Mouse (Mus musculus) cortical plate, adult 2 months (tissue): ENCODE results near the gene Fam102a. TPM values are rescaled to one million over a fixed set of nuclear protein-coding genes. Genes with fewer than 3 reads are reported as not detected.

ENCODE experiments used
- H3K27ac ChIP-seq: fragments of 200-500 bp; 2 replicates; pipeline ENCODE4 v1.5.1; 2012; ENCODE audit warnings: low read length, control low read depth, inconsistent platforms; ENCODE audit not compliant: insufficient read depth
- H3K4me1 ChIP-seq: fragments of 200-500 bp; 2 replicates; pipeline ENCODE4 v1.6.1; 2011; ENCODE audit warnings: low read length; ENCODE audit not compliant: control insufficient read depth, insufficient read depth
- H3K4me3 ChIP-seq: fragments of 200-500 bp; 2 replicates; pipeline ENCODE4 v1.5.1; 2011; ENCODE audit warnings: mild to moderate bottlenecking, low read length, control low read depth; ENCODE audit not compliant: insufficient read depth
- CTCF ChIP-seq: fragments of 200-500 bp; IDR thresholded peaks from 2 replicates; pipeline ENCODE4 v1.5.1; 2011; ENCODE audit warnings: mild to moderate bottlenecking, control low read depth, low read length; ENCODE audit not compliant: insufficient read depth; ENCODE audit errors: extremely low read depth
- POLR2A ChIP-seq: fragments of 200-500 bp; IDR thresholded peaks from 2 replicates; pipeline ENCODE4 v1.6.1; 2011; ENCODE audit warnings: mild to moderate bottlenecking, low read length, control low read depth; ENCODE audit not compliant: insufficient read depth; ENCODE audit errors: extremely low read depth
- polyA plus RNA-seq: library from polyadenylated mRNA; depleted of rRNA; stranded (reverse); fragments of >200 nt; gene quantifications from 2 replicates; pipeline ENCODE4 v1.2.3, GENCODE M21; 2012

The Fam102a gene
- polyA plus RNA-seq, 1 experiment = 46.7 TPM

DNA sequence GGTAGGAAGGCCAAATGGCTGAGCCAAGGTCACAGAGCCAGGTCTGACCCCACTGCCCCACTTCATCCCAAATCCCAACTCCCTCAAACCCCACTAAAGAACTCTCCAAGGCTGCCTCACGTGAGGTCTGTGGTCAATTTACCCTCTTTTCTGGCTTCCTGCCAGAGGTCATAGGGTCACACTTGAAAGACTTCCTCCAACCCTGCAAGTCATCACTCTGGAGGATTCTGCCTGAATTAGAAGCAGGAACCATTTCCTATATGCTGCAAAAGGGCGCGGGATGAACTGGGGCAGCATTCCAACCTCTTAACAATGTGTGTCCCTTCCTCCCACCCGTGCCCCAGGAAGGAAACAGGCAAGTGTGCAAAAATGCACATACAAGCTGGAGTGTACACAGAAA lies 25.8 kb upstream of the Fam102a start:
- no peak for TF ChIP-seq POLR2A
- no peak for TF ChIP-seq CTCF
- H3K4me3 ChIP-seq = no peak overlapping the region
- H3K27ac ChIP-seq = peak overlapping the region; percentile 64; the same call in 1 of the 2 replicates
- H3K4me1 ChIP-seq = no peaks in the 10 kb centered on the region

DNA sequence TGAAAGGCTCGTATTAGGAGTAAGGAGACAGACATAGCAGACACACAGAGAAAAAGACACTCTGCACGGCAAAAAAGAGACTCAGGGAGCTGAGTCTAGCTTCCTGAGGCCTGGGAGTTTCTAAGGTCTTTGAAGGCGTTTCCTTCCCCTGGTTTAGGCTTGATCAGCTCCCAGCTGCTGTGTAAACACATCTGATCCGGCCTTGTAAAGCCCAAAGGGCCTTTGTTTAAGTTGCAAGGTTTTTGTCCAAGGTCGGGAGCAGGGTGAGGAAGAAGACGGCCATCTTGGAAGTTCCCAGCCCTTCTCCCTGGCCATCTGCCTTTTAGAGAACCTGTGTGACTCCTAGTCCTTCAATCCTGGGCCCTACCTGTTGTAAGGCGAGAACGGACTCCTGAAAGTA lies 25.2 kb upstream of the Fam102a start:
- H3K27ac ChIP-seq = 0 out of 2 replicates have a peak overlapping the region, but pooled peaks have one; percentile 64
- TF ChIP-seq POLR2A (no peak), CTCF (no peak)
- H3K4me3 ChIP-seq = no peak overlapping the region
- no peaks in the 10 kb centered on the region for H3K4me1 ChIP-seq

DNA sequence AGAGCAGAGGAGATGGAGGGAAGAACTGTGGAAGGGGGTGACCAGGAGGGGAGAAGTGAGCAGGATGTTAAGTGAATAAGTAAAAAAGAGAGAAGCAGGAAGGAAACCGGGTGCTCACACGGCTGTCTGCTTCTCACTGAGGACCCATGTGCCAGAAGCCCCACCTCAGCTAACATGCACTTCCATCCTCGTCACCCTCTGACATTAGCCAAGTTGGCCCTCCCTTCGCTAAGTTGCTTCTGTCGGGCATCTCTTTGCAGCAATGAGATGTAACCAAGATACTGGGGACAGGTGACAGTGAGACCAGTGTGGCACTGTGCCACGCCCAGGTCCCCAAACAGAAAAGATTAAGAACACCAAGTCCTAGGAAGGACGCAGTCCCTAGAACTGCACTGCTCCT lies 22.5 kb upstream of the Fam102a start:
- no peaks in the 10 kb centered on the region for H3K4me1 ChIP-seq
- no peak for TF ChIP-seq POLR2A
- no peak for TF ChIP-seq CTCF
- H3K4me3 ChIP-seq = no peak overlapping the region
- H3K27ac ChIP-seq = no peak overlapping the region

DNA sequence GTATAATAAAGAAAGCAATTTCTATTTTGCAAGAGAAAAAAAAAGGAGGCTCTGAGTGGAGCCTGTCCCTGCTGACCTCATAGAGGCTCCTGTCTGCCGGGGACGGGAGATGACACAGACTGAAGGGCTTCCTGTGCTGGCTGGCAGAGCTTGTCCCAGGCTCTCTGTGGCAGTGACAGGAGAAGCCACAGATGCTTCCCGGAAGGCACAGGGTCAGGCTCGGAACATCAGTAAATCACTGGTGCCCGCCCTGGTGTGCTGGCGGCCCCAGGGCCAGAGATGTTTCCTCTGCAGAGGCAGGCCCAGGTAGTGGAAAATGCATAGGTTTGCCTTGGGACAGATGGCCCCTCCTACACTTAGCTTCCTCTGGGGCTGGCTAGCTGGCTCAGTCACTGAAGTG lies 20.8 kb upstream of the Fam102a start:
- H3K4me1 ChIP-seq = no peaks in the 10 kb centered on the region
- H3K4me3 ChIP-seq = no peak overlapping the region
- no peak overlapping the region for H3K27ac ChIP-seq
- TF ChIP-seq CTCF (no peak), POLR2A (no peak)

DNA sequence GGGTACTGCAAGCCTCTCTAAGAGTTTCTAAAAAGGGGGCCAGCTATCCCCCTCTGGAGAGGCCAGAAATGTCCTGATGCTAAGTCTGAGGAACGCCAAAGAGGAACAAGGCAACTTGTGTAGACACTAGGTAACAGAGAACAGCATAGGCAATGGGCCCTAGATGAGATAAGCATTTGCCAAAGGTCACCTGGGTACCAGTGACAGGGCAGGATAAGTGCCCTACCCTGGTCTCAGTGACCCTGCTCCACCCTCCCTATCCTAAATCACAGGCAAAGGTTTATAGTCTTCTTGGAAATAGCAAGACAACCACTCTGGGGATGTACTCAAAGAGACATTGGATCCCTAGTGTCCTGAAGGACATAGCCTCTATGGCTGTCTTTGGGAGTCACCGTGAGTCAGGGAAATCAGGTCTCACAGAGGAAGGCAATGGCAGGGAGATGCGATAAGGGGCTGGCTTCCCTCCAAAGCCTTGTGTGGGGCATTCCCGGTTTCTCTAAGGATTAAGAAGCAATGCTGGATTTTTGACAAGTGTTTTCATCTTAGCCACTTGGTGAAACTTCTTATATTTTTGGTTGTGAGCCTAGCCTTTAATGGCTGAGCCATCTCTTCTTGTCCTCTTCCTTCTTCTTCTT lies 17.8 kb upstream of the Fam102a start:
- no peak for TF ChIP-seq CTCF
- TF ChIP-seq POLR2A = no peak
- Histone ChIP-seq H3K4me1 (no peaks in the 10 kb centered on the region), H3K27ac (no peak overlapping the region), H3K4me3 (no peak overlapping the region)

DNA sequence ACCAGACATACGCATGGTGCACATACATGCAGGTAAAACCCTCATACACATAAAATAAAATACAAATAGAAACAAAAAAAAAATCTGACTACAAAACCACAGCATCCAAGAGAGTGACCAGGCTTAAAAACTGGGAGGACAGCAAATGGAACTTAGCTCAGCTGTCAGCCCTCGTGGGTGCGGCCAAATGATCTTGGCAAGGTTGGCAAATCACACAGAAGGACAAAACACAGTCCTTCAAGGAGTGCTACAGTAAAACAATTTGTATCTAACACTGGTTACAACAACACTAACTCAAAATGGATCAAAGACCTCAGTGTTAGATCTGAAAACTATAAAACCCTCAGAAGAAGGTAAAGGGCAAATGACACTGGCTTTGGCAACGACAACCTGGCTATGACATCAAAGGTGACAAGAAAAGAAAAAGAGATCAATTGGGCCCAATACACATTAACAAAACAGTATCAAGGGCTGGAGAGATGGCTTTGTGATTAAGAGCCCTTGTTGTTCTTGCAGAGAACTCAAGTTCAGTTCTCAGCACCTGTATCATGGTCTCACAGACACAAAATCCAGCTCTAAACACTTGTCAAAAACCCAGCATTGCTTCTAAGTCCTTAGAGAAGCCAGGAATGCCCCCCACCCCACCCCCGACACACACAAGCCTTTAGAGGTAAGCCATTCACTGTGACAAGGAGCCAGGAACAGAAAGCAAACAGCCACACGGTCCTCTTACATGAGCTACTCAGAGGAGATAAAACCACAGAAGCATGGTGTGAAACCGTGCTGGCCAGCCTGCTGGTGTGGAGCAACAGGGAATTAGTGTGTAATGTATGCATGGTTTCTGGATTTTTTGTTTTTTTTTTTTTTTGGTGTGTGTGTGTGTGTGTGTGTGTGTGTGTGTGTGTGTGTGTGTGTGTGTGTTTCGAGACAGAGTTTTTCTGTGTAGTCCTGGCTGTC lies 14.8 kb upstream of the Fam102a start:
- no peak for TF ChIP-seq POLR2A
- no peak for TF ChIP-seq CTCF
- no peak overlapping the region for H3K27ac ChIP-seq
- no peak overlapping the region for H3K4me3 ChIP-seq
- H3K4me1 ChIP-seq = no peaks in the 10 kb centered on the region

DNA sequence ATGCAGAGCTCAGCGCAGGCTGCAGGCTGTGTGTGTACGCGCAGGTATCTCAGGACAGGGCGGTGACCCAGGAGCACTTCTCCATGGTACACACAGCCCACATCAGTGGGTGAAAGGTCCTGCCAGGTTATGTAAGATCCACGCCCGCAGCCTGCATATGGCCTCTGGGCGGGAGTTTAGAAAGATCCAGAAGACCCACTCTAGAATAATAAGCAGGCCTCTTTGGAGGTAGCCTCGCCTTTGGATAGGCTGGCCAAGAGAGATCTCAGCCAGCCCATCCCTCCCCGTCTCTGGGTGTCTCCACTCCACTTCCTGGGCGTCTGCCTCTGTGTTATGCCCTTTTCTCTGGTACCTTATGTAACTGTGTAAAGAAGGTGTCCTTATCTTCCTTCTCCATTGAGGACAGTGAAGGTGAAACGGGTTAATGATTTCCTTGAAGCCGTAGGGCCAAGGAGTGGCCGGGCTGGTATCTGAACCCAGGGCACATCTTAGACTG lies 10.5 kb upstream of the Fam102a start:
- no peak for TF ChIP-seq CTCF
- no peak for TF ChIP-seq POLR2A
- Histone ChIP-seq H3K4me3 (no peak overlapping the region), H3K27ac (no peak overlapping the region), H3K4me1 (no peaks in the 10 kb centered on the region)

DNA sequence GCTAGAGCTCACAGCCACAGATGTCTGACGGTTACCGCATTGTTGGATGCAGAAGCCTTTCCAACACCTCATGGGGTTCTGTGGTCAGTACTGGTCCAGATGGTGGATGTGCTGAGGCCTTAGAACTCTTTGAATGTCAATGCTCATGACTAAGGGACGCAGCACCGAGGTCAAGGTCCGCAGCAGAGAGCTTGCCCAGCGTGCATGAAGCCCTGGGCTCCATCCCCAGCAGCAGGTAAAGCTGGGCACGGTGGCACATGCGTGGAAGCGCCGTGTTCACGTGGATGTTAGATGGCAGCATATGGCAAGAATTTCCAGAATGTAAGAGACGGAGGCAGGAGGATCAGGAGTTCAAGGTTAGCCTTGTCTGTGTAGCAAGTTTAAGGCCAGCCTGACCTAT lies 9.3 kb upstream of the Fam102a start:
- no peak overlapping the region for H3K4me3 ChIP-seq
- H3K4me1 ChIP-seq = no peaks in the 10 kb centered on the region
- no peak overlapping the region for H3K27ac ChIP-seq
- TF ChIP-seq POLR2A = no peak
- no peak for TF ChIP-seq CTCF

DNA sequence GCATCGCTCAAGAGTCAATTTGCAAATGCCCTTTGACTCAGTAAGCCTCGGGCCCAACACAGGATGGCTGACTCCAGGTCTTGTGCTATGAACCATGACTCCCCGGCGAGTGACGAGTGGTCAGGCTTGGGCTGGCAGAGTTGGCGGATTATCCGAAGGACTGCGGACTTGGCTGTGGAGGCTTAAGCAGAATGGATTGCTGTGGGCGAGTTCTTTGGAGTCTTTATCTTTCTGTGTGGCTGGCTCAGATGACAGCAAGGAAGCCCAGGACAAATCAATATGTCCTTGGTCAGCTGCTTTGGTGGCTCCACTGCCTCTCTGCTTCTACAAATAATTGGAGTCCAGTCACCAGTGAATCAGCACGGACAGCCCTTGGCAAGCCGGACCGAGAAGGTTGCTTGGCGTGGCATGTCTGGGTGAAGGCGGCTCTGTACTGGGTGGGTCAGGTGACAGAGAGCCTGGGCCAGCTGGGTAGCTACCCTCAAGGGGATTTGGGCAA lies 7.6 kb upstream of the Fam102a start:
- no peak for TF ChIP-seq POLR2A
- TF ChIP-seq CTCF = no peak
- no peaks in the 10 kb centered on the region for H3K4me1 ChIP-seq
- no peak overlapping the region for H3K27ac ChIP-seq
- H3K4me3 ChIP-seq = no peak overlapping the region

DNA sequence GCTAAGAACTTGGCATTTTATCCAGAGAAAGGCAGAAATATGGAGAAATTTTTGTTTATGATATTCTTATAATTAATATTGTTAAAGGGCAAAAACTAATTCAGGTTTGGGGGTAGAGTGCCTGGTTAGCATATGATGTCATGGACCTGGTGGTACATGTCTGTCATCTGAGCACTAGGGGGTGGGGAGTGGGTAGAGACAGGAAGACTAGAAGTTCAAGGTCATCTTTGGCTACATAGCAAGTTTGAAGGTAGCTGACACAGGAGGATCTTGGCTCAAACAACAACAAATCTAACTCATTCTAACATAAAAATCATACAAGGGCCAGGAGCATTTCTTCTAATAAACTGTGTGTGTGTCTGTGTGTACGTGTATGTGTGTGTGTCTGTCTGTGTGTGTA lies 6.8 kb upstream of the Fam102a start:
- TF ChIP-seq CTCF = no peak
- TF ChIP-seq POLR2A = no peak
- Histone ChIP-seq H3K27ac (no peak overlapping the region), H3K4me1 (no peaks in the 10 kb centered on the region), H3K4me3 (no peak overlapping the region)
